Mouse (Mus musculus): ENCODE measurements around the gene Gm5134. TPM values are rescaled to one million over a fixed set of nuclear protein-coding genes. Genes with fewer than 3 reads are reported as not detected.

The Gm5134 gene
- total and polyA plus RNA-seq, 3 experiments: not detected

- Histone ChIP-seq H3K79me2 (ENCODE audit: control insufficient read depth, insufficient read depth, low read length, poor library complexity) (peaks cover 30% of the 10 kb centered on the region), H3K4me3 (ENCODE audit: control insufficient read depth in 1 of 2, insufficient read depth in 1 of 2, low read depth in 2 of 2, low read length in 2 of 2) (no peak overlapping the region), H3K4me1 (ENCODE audit: control insufficient read depth in 1 of 2, insufficient read depth in 2 of 2, low read length in 2 of 2) (peaks cover 3 to 23% of the 10 kb centered on the region in 2 experiments; a peak in 3 of 4 replicates), H3K27me3 (ENCODE audit: control insufficient read depth in 1 of 2, insufficient read depth in 2 of 2, low read length in 2 of 2) (no peaks in the 10 kb centered on the region), H3K36me3 (ENCODE audit: control insufficient read depth in 1 of 2, insufficient read depth in 2 of 2, low read length in 2 of 2) (peaks cover 10 to 18% of the 10 kb centered on the region in 2 experiments; a peak in 3 of 4 replicates), H3K9ac (ENCODE audit: control insufficient read depth, low read depth, low read length, poor library complexity, severe bottlenecking) (no peak overlapping the region), H3K27ac (ENCODE audit: control insufficient read depth, low read depth, low read length) (no peak overlapping the region), H3K9me3 (replicated peaks; ENCODE audit: insufficient read depth, low read length) (no peaks in the 10 kb centered on the region)
- TF ChIP-seq TCF12 (IDR thresholded peaks at IDR 0.05; ENCODE audit: low read depth, low read length) (no peak), JUND (IDR thresholded peaks at IDR 0.05; ENCODE audit: low read depth, low read length) (no peak), CHD2 (IDR thresholded peaks at IDR 0.05; ENCODE audit: low read length) (no peak), MXI1 (IDR thresholded peaks at IDR 0.05; ENCODE audit: low read depth, low read length) (no peak), NRF1 (IDR thresholded peaks at IDR 0.05; ENCODE audit: insufficient read depth, low read depth, low read length, poor library complexity, severe bottlenecking) (no peak), MAX (IDR thresholded peaks at IDR 0.05; ENCODE audit: low read length) (no peak), EP300 (IDR thresholded peaks at IDR 0.05; ENCODE audit: low read depth in 1 of 2, low read length in 2 of 2) (no peak), NELFE (IDR thresholded peaks at IDR 0.05; ENCODE audit: low read depth, low read length) (no peak), SMC3 (IDR thresholded peaks at IDR 0.05; ENCODE audit: low read depth, low read length) (no peak), BHLHE40 (IDR thresholded peaks at IDR 0.05; ENCODE audit: borderline replicate concordance, low read depth, low read length) (no peak), CHD1 (IDR thresholded peaks at IDR 0.05; ENCODE audit: low read depth, low read length) (no peak), GATA1 (IDR thresholded peaks at IDR 0.05; ENCODE audit: low read depth, low read length) (no peak), GABPA (IDR thresholded peaks at IDR 0.05; ENCODE audit: low read depth, low read length) (no peak), CTCF (IDR thresholded peaks at IDR 0.05 in 2 of 3, conservative IDR thresholded peaks at IDR 0.05 in 1 of 3; ENCODE audit: control insufficient read depth in 1 of 3, insufficient read depth in 1 of 3, low read depth in 2 of 3, low read length in 3 of 3, poor library complexity in 1 of 3, severe bottlenecking in 1 of 3) (no peak), ZKSCAN1 (IDR thresholded peaks at IDR 0.05; ENCODE audit: low read depth, low read length) (no peak), MEF2A (IDR thresholded peaks at IDR 0.05; ENCODE audit: extremely low read depth, insufficient replicate concordance, low read depth, low read length, poor library complexity, severe bottlenecking) (no peak)
- no peak for DNase-seq (ENCODE audit: low read depth, low spot score)
Observed at GRCm38 (mm10) chr10:75919026-75919425, 35.3 kb upstream of the Gm5134 start.

GRCm38 (mm10) chr10:75921026-75921725 lies 33.1 kb upstream of the Gm5134 start, which contains the start of gene Smarcb1:
Gene Smarcb1 (minus strand): TSS chr10:75921617.
- peak within 1 kb of the TSS; percentile 85 for H3K27ac ChIP-seq (ENCODE audit: control insufficient read depth, low read depth, low read length)
- H3K9me3 ChIP-seq (replicated peaks; ENCODE audit: insufficient read depth, low read length): no peaks in the 10 kb centered on the region
- H3K27me3 ChIP-seq (ENCODE audit: control insufficient read depth in 1 of 2, insufficient read depth in 2 of 2, low read length in 2 of 2): no peaks in the 10 kb centered on the region
- H3K79me2 ChIP-seq (ENCODE audit: control insufficient read depth, insufficient read depth, low read length, poor library complexity): peaks cover 30% of the 10 kb centered on the region
- peak within 1 kb of the TSS; percentile 87 to 90 for H3K4me3 ChIP-seq (ENCODE audit: control insufficient read depth in 1 of 2, insufficient read depth in 1 of 2, low read depth in 2 of 2, low read length in 2 of 2)
- TF ChIP-seq SIN3A (IDR thresholded peaks at IDR 0.05; ENCODE audit: low read length): peak; percentile 46; the same call in 1 of the 2 replicates
- TF ChIP-seq MAX (IDR thresholded peaks at IDR 0.05; ENCODE audit: low read length): no peak
- TF ChIP-seq HCFC1 (IDR thresholded peaks at IDR 0.05; ENCODE audit: low read depth, low read length): peak; percentile 82
- TF ChIP-seq CTCF (IDR thresholded peaks at IDR 0.05 in 2 of 3, conservative IDR thresholded peaks at IDR 0.05 in 1 of 3; ENCODE audit: control insufficient read depth in 1 of 3, insufficient read depth in 1 of 3, low read depth in 2 of 3, low read length in 3 of 3, poor library complexity in 1 of 3, severe bottlenecking in 1 of 3): no peak
- peak; percentile 40 for TF ChIP-seq TCF12 (IDR thresholded peaks at IDR 0.05; ENCODE audit: low read depth, low read length)
- peak; percentile 85 to 94 for TF ChIP-seq POLR2A (IDR thresholded peaks at IDR 0.05; ENCODE audit: control insufficient read depth in 1 of 2, insufficient read depth in 1 of 2, low read depth in 1 of 2, low read length in 2 of 2, poor library complexity in 1 of 2)
- TF ChIP-seq CHD2 (IDR thresholded peaks at IDR 0.05; ENCODE audit: low read length): no peak
- TF ChIP-seq CHD1 (IDR thresholded peaks at IDR 0.05; ENCODE audit: low read depth, low read length): no peak
- no peak for TF ChIP-seq JUND (IDR thresholded peaks at IDR 0.05; ENCODE audit: low read depth, low read length)
- peak; percentile 65 for TF ChIP-seq ZMIZ1 (IDR thresholded peaks at IDR 0.05; ENCODE audit: low read depth, low read length)
- TF ChIP-seq NRF1 (IDR thresholded peaks at IDR 0.05; ENCODE audit: insufficient read depth, low read depth, low read length, poor library complexity, severe bottlenecking): peak; percentile 93
- TF ChIP-seq MXI1 (IDR thresholded peaks at IDR 0.05; ENCODE audit: low read depth, low read length): peak; percentile 69; the same call in 1 of the 2 replicates
- TF ChIP-seq ZC3H11A (IDR thresholded peaks at IDR 0.05; ENCODE audit: low read depth, low read length): no peak
- peak; percentile 50; the same call in 1 of the 2 replicates for TF ChIP-seq TBP (IDR thresholded peaks at IDR 0.05; ENCODE audit: low read depth, low read length)
- TF ChIP-seq NELFE (IDR thresholded peaks at IDR 0.05; ENCODE audit: low read depth, low read length): peak; percentile 93
- no peak for TF ChIP-seq E2F4 (IDR thresholded peaks at IDR 0.05; ENCODE audit: borderline replicate concordance, low read depth, low read length)
- TF ChIP-seq POLR2AphosphoS2 (IDR thresholded peaks at IDR 0.05; ENCODE audit: low read length): peak; percentile 89
- no peak for TF ChIP-seq EP300 (IDR thresholded peaks at IDR 0.05; ENCODE audit: low read depth in 1 of 2, low read length in 2 of 2)
- peaks cover 9 to 18% of the 10 kb centered on the region in 2 experiments; a peak in 3 of 4 replicates for H3K36me3 ChIP-seq (ENCODE audit: control insufficient read depth in 1 of 2, insufficient read depth in 2 of 2, low read length in 2 of 2)
- peaks cover 3 to 23% of the 10 kb centered on the region in 2 experiments; a peak in 3 of 4 replicates for H3K4me1 ChIP-seq (ENCODE audit: control insufficient read depth in 1 of 2, insufficient read depth in 2 of 2, low read length in 2 of 2)
- H3K9ac ChIP-seq (ENCODE audit: control insufficient read depth, low read depth, low read length, poor library complexity, severe bottlenecking): peak within 1 kb of the TSS; percentile 96
- DNase-seq (ENCODE audit: low read depth, low spot score): peak; percentile 96
